Mouse (Mus musculus): ENCODE measurements at regions not wholly inside any gene's neighbourhood (a gene's known extent, or its start where the extent isn't known, plus 50 kb on each side); places are given as distances from the start of the nearest gene placed in this dataset.

GRCm38 (mm10) chr15:63526820-63527219 lies 318.2 kb downstream of the Gsdmc2 start:
- TF ChIP-seq ZNF384 (IDR thresholded peaks at IDR 0.05; ENCODE audit: low read depth, low read length), result no peak
- no peak for TF ChIP-seq CHD2 (IDR thresholded peaks at IDR 0.05; ENCODE audit: low read depth, low read length)
- no peak for TF ChIP-seq ZC3H11A (IDR thresholded peaks at IDR 0.05; ENCODE audit: borderline replicate concordance, low read depth, low read length)

All from ES-E14 (cell line).